Mouse (Mus musculus): ENCODE results near the gene Wasf1.

DNA sequence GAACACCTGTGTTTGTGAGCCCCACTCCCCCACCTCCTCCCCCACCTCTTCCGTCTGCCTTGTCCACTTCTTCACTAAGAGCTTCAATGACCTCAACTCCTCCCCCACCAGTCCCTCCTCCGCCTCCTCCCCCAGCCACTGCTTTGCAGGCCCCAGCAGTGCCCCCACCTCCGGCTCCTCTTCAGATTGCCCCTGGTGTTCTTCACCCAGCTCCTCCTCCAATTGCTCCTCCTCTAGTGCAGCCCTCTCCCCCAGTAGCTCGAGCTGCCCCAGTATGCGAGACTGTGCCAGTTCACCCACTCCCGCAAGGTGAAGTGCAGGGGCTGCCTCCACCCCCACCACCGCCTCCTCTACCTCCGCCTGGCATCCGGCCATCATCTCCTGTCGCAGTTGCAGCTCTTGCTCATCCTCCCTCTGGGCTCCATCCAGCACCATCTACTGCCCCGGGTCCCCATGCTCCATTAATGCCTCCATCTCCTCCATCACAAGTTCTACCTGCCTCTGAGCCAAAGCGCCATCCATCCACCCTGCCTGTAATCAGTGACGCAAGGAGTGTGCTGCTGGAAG, 53.0 kb downstream of the Wasf1 start:
- TF ChIP-seq MAFK (IDR thresholded peaks at IDR 0.05; ENCODE audit: insufficient read depth, low read depth, low read length) (no peak), ZC3H11A (IDR thresholded peaks at IDR 0.05; ENCODE audit: borderline replicate concordance, low read depth, low read length) (no peak), HCFC1 (IDR thresholded peaks at IDR 0.05; ENCODE audit: borderline replicate concordance, insufficient read depth, low read length) (no peak), CHD2 (IDR thresholded peaks at IDR 0.05; ENCODE audit: low read depth, low read length) (no peak)
